Mouse (Mus musculus) embryonic fibroblast, embryonic 13.5 days (primary cell): ENCODE measurements around the gene Vwa1.

Source experiments
- CTCF ChIP-seq: IDR thresholded peaks from 2 replicates; pipeline ENCODE4 v1.5.1; 2011; ENCODE audit warnings: mild to moderate bottlenecking, control low read depth, low read length, moderate library complexity, borderline replicate concordance; ENCODE audit not compliant: insufficient read depth
- POLR2A ChIP-seq: IDR thresholded peaks from 2 replicates; pipeline ENCODE4 v1.6.1; 2011; ENCODE audit warnings: low read depth, mild to moderate bottlenecking, control low read depth, low read length, moderate library complexity

DNA sequence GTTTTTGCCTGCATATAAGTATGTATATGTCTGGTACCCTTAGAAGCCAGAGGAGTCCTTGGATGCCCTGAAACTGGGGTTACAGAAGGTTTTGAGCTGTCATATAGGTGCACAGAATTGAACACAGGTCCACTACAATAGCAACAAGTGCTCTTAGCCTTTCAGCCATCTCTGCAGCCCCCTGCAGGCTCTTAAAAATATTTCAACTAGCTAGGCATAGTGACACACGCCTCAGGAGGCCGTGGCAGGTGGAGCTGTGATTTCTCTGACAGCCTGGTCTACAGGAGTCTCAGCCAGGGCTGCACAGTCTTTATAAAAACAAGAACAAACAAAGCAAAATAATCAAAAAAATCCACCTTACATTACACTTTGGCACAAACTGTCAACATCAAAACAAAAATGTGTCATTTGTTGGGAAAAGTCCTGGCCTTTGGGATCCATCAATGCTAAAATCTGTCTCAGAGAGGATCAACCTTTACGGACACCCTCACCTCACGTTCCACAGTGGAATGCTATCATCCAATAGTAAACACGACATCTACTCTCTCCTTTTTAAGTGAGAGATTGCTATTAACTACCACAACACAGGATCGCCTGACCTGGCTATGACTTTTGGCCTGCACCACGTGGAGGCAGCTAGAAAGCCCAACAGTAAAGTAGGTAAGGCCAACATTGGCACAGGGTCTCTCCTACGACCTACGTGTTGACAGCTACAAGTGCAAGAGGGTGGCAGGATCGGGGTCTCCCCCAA lies 14.5 kb downstream of the Vwa1 start:
- TF ChIP-seq CTCF = no peak
- TF ChIP-seq POLR2A = 0 out of 2 replicates have a peak, but pooled peaks have one; percentile 13
